ENCODE assay signal across 9 mouse cellular contexts in genomic region chr12:26226363-26226762, GRCm38 (mm10).
A peak's percentile ranks its signal among the peaks of the same experiment; 100 is the strongest.
DNase-seq lines count a peak whose midpoint lies in the region; ATAC-seq and TF ChIP-seq lines count a peak whose summit lies in the region.
"Had no signal": no experiment of that assay in that cellular context is flagged by ENCODE, and none has a peak within 500 bp of the region (broad histone marks: within the 10 kb centered on the region; RNA-seq: fewer than 3 reads in every experiment).

No protein-coding gene starts in this region.

- TF ChIP-seq CTCF in kidney, adult 2 months (conservative IDR thresholded peaks at IDR 0.05; ENCODE audit: insufficient read depth, insufficient read length, low read depth, low read length) = 0 out of 2 replicates have a peak, but pooled peaks have one; percentile 3
- TF ChIP-seq CTCF in E14TG2a.4 (conservative IDR thresholded peaks at IDR 0.05; ENCODE audit: low read length) = peak; percentile 63

- no peak overlapping the region for H3K9ac ChIP-seq in forebrain, embryonic 16.5 days (replicated peaks; ENCODE audit: low read depth, low read length)
- H3K9ac ChIP-seq: liver, embryonic 15.5 days had no signal

- no peaks in the 10 kb centered on the region for H3K9me3 ChIP-seq in E14TG2a.4 (ENCODE audit: low read length)
- H3K9me3 ChIP-seq in forebrain, embryonic 16.5 days (ENCODE audit: control insufficient read depth, low read length) = peaks cover 4% of the 10 kb centered on the region; the same call in 1 of the 2 replicates
- H3K9me3 ChIP-seq: liver, embryonic 15.5 days had no signal

- no peak overlapping the region for H3K27ac ChIP-seq in kidney, adult 2 months (ENCODE audit: insufficient read depth, low read depth, low read length)
- peak overlapping the region; percentile 69 for H3K27ac ChIP-seq in forebrain, embryonic 16.5 days (ENCODE audit: low read length)
- H3K27ac ChIP-seq: liver, embryonic 15.5 days had no signal

- DNase-seq in kidney, adult 2 months = peak; percentile 17
- DNase-seq in kidney, adult 11 months = no peak
- DNase-seq in adrenal gland, adult 2 months = peak; percentile 8
- peak; percentile 31 for DNase-seq in left cerebral cortex, postnatal 4 days
- DNase-seq in right cerebral cortex, postnatal 4 days = peak; percentile 41
- DNase-seq in testis, postnatal 10 days (ENCODE audit: low spot score) = no peak

- H3K4me1 ChIP-seq in kidney, adult 2 months (ENCODE audit: control insufficient read depth, insufficient read depth, low read length) = no peaks in the 10 kb centered on the region
- H3K4me1 ChIP-seq in E14TG2a.4 (replicated peaks; ENCODE audit: low read depth, low read length) = no peaks in the 10 kb centered on the region
- H3K4me1 ChIP-seq in forebrain, embryonic 16.5 days (replicated peaks; ENCODE audit: control insufficient read depth, insufficient read depth, low read length) = peaks cover 18% of the 10 kb centered on the region
- H3K4me1 ChIP-seq: liver, embryonic 15.5 days had no signal

- no peak overlapping the region for H3K4me3 ChIP-seq in kidney, adult 2 months (ENCODE audit: insufficient read depth, low read depth, low read length)
- no peak overlapping the region for H3K4me3 ChIP-seq in E14TG2a.4 (replicated peaks; ENCODE audit: low read length)
- no peak overlapping the region for H3K4me3 ChIP-seq in forebrain, embryonic 16.5 days (replicated peaks; ENCODE audit: low read length)
- H3K4me3 ChIP-seq: liver, embryonic 15.5 days had no signal

- peak; percentile 66 for ATAC-seq in forebrain, embryonic 16.5 days

- H3K36me3 ChIP-seq in kidney, adult 2 months (ENCODE audit: control insufficient read depth, insufficient read depth, low read length) = no peaks in the 10 kb centered on the region
- H3K36me3 ChIP-seq in E14TG2a.4 (ENCODE audit: insufficient read depth, low read length) = no peaks in the 10 kb centered on the region
- H3K36me3 ChIP-seq in forebrain, embryonic 16.5 days (ENCODE audit: control insufficient read depth, insufficient read depth) = no peaks in the 10 kb centered on the region
- H3K36me3 ChIP-seq: liver, embryonic 15.5 days had no signal

- 1% methylated on average over 2 of the region's 2 CpGs for WGBS in kidney, adult 2 months
- 9% methylated on average over 2 of the region's 2 CpGs for WGBS in forebrain, embryonic 16.5 days

- no peak for TF ChIP-seq POLR2A in kidney, adult 2 months (IDR thresholded peaks at IDR 0.05; ENCODE audit: low read depth, low read length)

- no peaks in the 10 kb centered on the region for H3K27me3 ChIP-seq in kidney, adult 2 months (replicated peaks; ENCODE audit: control insufficient read depth, insufficient read depth, low read length)
- no peaks in the 10 kb centered on the region for H3K27me3 ChIP-seq in E14TG2a.4 (ENCODE audit: insufficient read depth, low read length)
- H3K27me3 ChIP-seq in forebrain, embryonic 16.5 days (replicated peaks; ENCODE audit: control insufficient read depth, insufficient read depth, low read length) = no peaks in the 10 kb centered on the region
- H3K27me3 ChIP-seq: liver, embryonic 15.5 days had no signal

- intact Hi-C loops in left cerebral cortex, postnatal 4 days (cut with DNase I) = loop anchor here (5.0 to 10.0 kb wide), 2 partner anchors 152 to 1134 kb away; no protein-coding TSS in a partner anchor

- no peak overlapping the region for H3K4me2 ChIP-seq in forebrain, embryonic 16.5 days (ENCODE audit: low read length)
- H3K4me2 ChIP-seq: liver, embryonic 15.5 days had no signal

Comparison
In these comparisons a context has a peak if more than half of its experiments do, and no peak if none do; other contexts are left out.
1. DNase-seq: peak in kidney, adult 2 months (single experiment), adrenal gland, adult 2 months (single experiment), left cerebral cortex, postnatal 4 days (single experiment) and right cerebral cortex, postnatal 4 days (single experiment); none in kidney, adult 11 months (single experiment) and testis, postnatal 10 days (single experiment).